Mouse (Mus musculus): Measurements from ENCODE around the gene Tmem86b. TPM values are rescaled to one million over a fixed set of nuclear protein-coding genes. Genes with fewer than 3 reads are reported as not detected.

Gene Tmem86b
- polyA plus RNA-seq, 1 experiment, result 2.8 TPM

- TF ChIP-seq GATA1 (IDR thresholded peaks at IDR 0.05; ENCODE audit: low read length), result no peak
Observed at GRCm38 (mm10) chr7:4623544-4624189, 7.6 kb downstream of the Tmem86b start.

- no peak for TF ChIP-seq GATA1 (IDR thresholded peaks at IDR 0.05; ENCODE audit: low read length)
Observed at GRCm38 (mm10) chr7:4619979-4620378, 11.2 kb downstream of the Tmem86b start.

GRCm38 (mm10) chr7:4613740-4614403, 17.4 kb downstream of the Tmem86b start:
- no peak for TF ChIP-seq GATA1 (IDR thresholded peaks at IDR 0.05; ENCODE audit: low read length)

DNA sequence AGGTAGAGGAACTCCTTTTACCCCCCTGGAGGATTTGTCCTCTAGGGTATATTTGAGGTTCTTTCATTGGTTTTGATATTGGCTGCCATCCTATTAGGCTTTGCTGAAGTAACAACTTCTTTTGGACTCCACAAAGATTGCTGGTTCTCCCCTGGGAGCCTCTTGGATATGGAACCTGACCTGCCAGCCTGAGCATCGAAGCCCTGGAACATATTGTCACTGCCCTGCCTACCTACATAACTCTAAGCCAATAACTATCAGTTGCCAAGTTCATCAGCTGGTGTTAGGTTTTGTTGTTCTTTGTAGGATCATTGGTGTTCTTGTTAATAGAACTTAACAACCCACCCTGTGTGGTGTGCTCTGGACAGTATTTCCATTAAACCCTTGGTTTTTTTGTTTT, 18.3 kb downstream of the Tmem86b start:
- TF ChIP-seq GATA1 (IDR thresholded peaks at IDR 0.05; ENCODE audit: low read length), result no peak

DNA sequence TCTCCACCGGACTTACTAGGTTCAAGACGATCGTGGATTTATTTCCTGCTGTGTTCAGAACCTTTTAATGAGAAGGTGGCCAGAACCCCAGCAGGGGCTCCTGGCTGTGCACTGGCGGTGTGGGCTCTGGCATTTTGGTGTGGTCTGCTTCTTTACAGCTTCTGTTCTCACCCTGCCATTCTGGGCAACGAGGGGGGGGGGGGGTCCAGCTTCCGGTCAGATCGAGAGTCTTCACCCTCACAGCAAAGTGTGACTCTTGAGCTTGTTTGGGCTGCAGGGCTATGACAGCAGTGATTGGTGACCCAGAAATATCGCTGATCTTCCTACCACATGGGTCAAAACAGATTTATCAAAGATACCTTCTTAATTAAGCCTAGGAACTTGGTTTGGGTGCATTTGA, 18.8 kb downstream of the Tmem86b start:
- no peak for TF ChIP-seq GATA1 (IDR thresholded peaks at IDR 0.05; ENCODE audit: low read length)

DNA sequence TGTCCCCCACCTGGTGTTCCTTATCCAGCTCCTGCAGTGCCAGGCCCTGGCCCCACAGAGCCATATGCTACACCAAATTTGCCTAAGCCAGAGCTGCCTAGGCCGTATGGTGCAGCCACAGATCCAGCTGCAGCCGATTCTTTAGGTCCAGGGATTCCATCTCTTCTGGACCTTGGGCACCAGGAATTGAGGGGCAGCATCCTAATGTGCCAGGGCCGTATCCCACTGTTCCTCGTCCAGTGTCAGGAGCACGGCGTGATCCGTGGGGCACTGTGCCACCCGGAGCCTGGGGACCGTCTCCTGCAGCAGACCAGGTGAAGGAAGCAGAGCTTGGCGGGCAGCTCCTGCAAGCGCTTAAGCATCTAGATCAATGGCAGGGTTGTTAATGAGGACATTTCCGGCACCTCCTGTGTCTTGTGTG, 19.3 kb downstream of the Tmem86b start:
- TF ChIP-seq GATA1 (IDR thresholded peaks at IDR 0.05; ENCODE audit: low read length), result no peak

GRCm38 (mm10) chr7:4611511-4611910, 19.7 kb downstream of the Tmem86b start:
- TF ChIP-seq GATA1 (IDR thresholded peaks at IDR 0.05; ENCODE audit: low read length), result no peak

DNA sequence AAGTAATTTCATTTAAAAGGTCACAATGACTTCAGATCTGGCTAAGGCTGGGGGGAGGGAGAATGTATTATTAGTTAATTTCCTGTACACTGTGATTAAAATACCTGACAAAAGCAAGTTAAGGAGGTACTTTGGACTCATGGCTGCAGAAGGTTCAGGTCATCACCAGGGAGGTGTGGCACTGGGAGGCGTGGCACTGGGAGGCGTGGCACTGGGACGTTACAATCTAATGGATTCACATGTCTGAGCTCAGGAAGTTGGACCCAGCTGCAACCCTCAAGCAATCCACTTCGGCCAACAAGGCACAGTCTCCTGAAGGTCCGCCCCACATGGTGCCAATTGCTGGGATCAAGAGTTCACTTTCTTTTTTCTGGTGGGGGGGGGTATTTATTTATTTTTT, 23.2 kb downstream of the Tmem86b start:
- no peak for TF ChIP-seq GATA1 (IDR thresholded peaks at IDR 0.05; ENCODE audit: low read length)

- TF ChIP-seq GATA1 (IDR thresholded peaks at IDR 0.05; ENCODE audit: low read length), result no peak
Observed at GRCm38 (mm10) chr7:4603873-4604272, 27.3 kb downstream of the Tmem86b start, which contains the start of gene Ptprh. TSS of gene Ptprh (minus strand) at chr7:4604041.

- no peak for TF ChIP-seq GATA1 (IDR thresholded peaks at IDR 0.05; ENCODE audit: low read length)
Observed at GRCm38 (mm10) chr7:4602969-4603368, 28.3 kb downstream of the Tmem86b start.

Other genes with a start within 250 kb of the Tmem86b start
- gene Gp6, start 233.7 kb downstream of the Tmem86b start, polyA plus RNA-seq (2012), result not detected in 2 replicates
- 7.2 and 8.9 TPM in 2 replicates for gene Rdh13, start 185.8 kb downstream of the Tmem86b start, polyA plus RNA-seq (2012)
- not detected in 2 replicates for gene Eps8l1, start 170.7 kb downstream of the Tmem86b start, polyA plus RNA-seq (2012)
- gene Ppp1r12c, start 129.7 kb downstream of the Tmem86b start, polyA plus RNA-seq (2012), result 166 and 206 TPM in 2 replicates
- 0.11 and 0.14 TPM in 2 replicates for gene Tnnt1, start 115.0 kb downstream of the Tmem86b start, polyA plus RNA-seq (2012)
- gene Tnni3, start 107.2 kb downstream of the Tmem86b start, polyA plus RNA-seq (2012), result 0.81 and 1.2 TPM in 2 replicates
- gene Dnaaf3, start 99.0 kb downstream of the Tmem86b start, polyA plus RNA-seq (2012), result 0.03 TPM in 1 of 2 replicates, not detected in the other
- not detected in 2 replicates for gene Syt5, start 83.9 kb downstream of the Tmem86b start, polyA plus RNA-seq (2012)
- gene Ptprh, start 27.4 kb downstream of the Tmem86b start, polyA plus RNA-seq (2012), result not detected in 2 replicates
- gene Ppp6r1, start 27.6 kb upstream of the Tmem86b start, polyA plus RNA-seq (2012), result 272 and 281 TPM in 2 replicates
- 234 and 302 TPM in 2 replicates for gene Hspbp1, start 53.6 kb upstream of the Tmem86b start, polyA plus RNA-seq (2012)
- gene Brsk1, start 59.2 kb upstream of the Tmem86b start, polyA plus RNA-seq (2012), result not detected in 2 replicates
- 0.04 TPM in 1 of 2 replicates, not detected in the other for gene Tmem150b, start 93.8 kb upstream of the Tmem86b start, polyA plus RNA-seq (2012)
- gene Kmt5c, start 108.7 kb upstream of the Tmem86b start, polyA plus RNA-seq (2012), result 474 and 610 TPM in 2 replicates
- 125 and 159 TPM in 2 replicates for gene Cox6b2, start 121.7 kb upstream of the Tmem86b start, polyA plus RNA-seq (2012)
- not detected in 2 replicates for gene Fam71e2, start 139.9 kb upstream of the Tmem86b start, polyA plus RNA-seq (2012)
- gene Il11, start 151.4 kb upstream of the Tmem86b start, polyA plus RNA-seq (2012), result 0.51 and 0.60 TPM in 2 replicates
- gene Tmem190, start 151.5 kb upstream of the Tmem86b start, polyA plus RNA-seq (2012), result 0.12 TPM in 1 of 2 replicates, not detected in the other
- gene Tmem238, start 158.2 kb upstream of the Tmem86b start, polyA plus RNA-seq (2012), result 128 and 187 TPM in 2 replicates
- 12,006 and 12,218 TPM in 2 replicates for gene Rpl28, start 161.5 kb upstream of the Tmem86b start, polyA plus RNA-seq (2012)
- gene Ube2s, start 181.2 kb upstream of the Tmem86b start, polyA plus RNA-seq (2012), result 434 and 528 TPM in 2 replicates
- not detected in 2 replicates for gene Shisa7, start 213.3 kb upstream of the Tmem86b start, polyA plus RNA-seq (2012)
- gene Isoc2b, start 238.8 kb upstream of the Tmem86b start, polyA plus RNA-seq (2012), result 11.3 and 13.0 TPM in 2 replicates
- gene Isoc2a, start 245.7 kb upstream of the Tmem86b start, polyA plus RNA-seq (2012), result 10.8 and 31.1 TPM in 2 replicates